Mouse (Mus musculus): ENCODE measurements around the gene Ahdc1. TPM values are rescaled to one million over a fixed set of nuclear protein-coding genes. Genes with fewer than 3 reads are reported as not detected.

The Ahdc1 gene
- total RNA-seq, 2 experiments from 2014 or later: 114 to 116 TPM

DNA sequence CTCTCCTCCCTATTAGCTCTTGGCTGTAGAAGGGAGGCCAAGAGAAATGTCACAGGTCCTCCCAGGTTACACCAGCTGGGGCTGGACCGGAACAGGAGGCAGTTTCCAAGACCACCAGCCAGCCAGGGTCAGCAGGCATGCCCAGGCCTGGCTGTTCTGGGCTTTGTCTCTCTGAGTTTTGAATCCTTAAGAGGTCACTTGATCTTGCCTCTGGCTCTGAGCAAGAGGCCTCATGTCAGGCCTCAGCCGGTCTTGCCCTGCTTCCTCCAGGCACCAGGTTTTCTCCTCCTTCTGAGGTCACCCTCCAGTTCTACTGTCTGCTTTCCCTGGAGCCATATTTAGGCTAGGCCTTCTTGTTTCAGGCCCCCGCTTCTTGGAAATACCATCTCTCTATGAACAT, 59.3 kb downstream of the Ahdc1 start:
- DNase-seq (ENCODE audit: low spot score in 2 of 2): no peak

DNA sequence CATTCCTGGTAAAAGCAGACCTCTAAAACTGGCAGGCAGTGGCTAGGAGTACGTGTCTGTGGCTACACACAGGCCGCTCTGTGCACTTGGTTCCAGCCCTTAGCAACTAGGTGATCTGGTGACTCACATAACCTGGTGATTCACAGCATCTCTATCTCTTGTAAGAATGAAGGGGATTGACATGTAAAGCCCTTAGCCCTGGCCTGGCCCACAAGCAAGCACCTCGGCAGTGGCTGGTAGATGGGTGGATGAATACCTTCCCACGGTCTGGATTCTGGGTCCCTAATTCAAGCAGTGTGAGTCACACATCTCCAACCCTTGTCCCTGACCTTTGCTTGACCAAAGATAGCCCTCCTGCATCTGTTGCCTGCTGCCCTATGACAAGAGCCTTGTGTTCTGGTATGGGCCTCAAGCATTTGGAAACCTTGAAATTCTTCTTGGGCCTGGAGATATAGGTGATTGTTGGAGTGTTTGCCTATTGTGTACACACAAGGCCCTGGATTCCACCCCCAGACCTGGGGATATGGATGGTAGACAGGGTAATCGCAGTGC, 59.8 kb downstream of the Ahdc1 start:
- no peak for DNase-seq (ENCODE audit: low spot score in 2 of 2)

DNA sequence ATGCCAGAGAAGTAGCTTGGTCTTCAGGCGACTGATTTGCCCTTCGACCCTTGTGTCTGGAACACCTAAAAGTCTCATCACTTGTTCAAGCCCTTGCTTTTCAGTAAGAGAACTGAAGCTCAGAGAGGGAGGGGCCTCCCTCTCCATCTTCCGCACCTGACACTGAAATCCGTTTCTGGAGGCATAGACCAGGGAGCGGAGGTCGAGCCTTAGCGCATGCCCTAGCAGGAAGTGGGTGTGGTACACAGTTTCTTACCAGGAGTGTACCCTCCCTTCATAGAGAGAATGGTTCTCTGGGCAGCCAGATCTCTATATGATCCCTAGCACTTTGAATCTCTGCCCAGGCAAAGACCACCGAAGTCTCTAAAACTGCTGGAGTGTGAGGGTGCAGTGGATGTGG, 62.1 kb downstream of the Ahdc1 start:
- DNase-seq (ENCODE audit: low spot score in 2 of 2): no peak

DNA sequence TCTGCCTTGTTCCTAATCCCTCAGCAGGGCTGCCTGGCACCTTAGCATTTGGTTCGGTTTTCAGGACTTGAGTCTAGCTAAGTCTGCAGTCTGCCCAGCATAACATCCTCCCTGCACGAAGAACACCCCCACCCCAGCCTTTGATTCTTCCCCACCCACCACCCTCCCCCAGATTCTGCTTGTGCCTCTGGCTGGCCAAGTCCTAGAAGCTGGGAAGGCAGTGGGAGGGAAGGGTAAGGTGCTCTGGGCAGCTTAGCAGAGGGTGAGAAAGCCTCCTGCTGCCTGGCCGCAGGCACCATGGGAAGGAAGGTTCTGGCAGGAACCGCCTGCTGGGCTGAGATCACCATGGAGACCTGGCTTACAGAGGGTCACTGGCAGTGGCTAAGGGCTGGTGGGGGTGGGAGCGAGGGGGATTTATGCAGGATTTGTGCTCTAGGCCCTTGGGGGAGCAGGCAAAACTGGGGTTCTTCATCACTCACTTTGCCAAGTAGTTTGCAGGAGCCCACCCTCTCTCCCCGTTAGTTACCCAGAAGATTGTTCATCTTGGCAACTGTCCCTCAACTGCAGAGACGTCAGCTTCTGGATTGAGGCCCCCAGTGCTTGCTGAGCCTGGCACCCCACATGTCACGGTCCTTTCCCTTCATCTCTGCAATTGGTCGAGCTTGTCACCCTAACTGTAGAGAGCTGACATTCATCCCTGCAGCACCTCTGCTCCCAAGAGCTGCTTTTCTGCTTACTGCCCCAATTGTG, 63.2 kb downstream of the Ahdc1 start:
- DNase-seq (ENCODE audit: low spot score in 2 of 2): peak in 1 of 2 experiments; percentile 66

DNA sequence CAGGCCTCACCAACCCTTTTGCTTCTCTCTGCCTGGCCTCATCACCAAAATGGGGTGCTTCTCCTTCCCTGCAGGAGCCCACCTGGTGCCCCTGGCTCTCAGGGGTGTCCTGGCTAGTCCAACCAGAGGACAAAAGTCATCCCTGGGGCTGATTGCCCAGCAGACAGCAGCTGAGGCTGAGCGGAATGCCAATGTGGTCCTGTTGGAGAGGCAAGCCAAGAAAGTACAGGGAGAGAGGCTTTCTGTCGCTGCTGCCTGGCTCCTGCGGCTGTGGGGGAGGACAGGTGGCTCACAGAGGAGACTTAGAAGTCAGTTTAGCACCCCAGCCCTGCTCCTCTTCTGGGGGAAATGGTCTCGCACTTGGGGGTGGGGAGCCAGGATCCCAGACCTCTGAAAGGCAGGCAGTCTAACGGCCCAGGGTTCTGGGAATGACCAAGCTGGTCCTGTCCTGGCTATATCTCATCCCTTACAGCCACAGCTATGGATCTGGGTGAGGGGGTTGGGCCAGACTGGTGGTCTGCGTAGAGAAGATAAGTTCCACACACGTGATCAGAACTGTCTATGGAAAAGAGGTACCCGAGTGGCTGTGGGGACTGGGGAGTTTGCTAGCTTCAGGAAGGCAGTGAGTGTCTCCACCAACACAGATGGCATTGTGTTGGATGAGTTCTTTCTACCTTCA, 64.0 kb downstream of the Ahdc1 start:
- DNase-seq (ENCODE audit: low spot score in 2 of 2): no peak

DNA sequence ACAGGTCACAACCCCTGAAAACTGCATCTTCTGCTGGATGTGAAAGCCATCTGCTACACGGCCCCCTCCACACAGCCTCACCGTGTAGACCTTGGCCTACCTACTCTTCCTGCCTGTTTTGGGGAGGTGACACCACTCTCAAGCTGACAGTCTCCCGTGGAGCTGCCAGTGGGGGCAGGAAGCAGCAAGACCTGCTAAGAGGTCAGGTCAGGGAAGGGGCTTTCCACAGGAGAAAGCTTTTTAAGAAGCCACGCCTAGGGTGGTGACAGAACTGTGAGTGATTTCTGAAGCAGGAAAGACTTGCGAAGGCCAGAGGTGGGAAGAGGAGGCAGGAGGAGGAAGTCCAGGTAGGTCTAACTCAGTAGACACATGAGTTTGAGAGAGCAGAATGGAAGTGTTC, 67.9 kb downstream of the Ahdc1 start:
- DNase-seq (ENCODE audit: low spot score in 2 of 2): no peak

DNA sequence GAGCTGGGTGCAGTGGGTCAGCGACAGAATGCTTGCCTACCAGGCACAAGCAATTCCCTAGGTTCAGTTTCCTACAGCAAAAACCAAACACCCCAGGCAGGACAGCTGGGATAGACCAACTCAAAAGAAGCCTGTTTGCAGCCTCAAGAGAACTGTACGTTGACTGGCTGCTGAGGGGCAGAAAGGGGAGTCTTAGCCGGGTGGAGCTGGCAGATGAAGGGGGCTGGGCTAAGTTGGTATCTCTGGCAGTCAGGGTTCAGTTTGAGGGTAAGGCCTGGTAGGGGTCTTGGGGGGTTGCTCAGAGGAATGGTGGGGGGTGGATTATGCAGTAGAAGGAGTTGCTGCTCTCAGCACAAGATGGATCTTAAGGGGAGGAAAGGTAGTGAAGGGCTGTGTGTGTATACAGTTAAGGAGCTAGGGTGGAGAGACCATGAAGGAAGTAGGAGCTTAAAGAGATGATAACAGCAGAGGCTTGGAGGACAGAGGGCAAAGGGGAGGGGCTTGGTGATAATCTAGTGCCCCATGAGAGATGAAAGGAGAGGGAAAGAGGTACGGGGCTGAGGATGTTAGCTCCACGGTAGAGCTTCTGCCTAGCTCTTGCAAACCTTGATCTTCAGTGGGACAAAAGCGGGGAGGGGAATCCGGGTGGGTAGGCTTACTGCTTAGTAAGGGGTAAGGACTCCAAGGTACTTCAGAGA, 68.5 kb downstream of the Ahdc1 start:
- no peak for DNase-seq (ENCODE audit: low spot score in 2 of 2)

DNA sequence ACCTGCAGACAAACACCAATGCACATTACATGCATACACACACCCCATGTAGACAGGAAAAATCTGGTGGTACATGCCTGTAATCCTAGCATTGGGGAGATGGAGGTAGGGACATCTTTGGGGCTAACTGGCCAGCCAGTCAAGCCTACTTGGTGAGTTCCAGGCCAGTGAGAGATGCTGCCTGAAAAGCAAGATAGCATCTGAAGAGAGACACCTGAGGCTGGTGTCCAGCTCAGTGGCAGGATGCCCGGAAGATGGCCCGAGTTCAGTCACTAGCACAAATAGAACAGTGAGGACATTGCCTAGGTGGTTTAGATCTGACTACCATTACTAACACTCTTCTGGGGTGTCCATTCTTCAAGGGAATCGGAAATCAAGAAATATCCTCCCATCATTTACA, 69.8 kb downstream of the Ahdc1 start:
- DNase-seq (ENCODE audit: low spot score in 2 of 2): no peak

DNA sequence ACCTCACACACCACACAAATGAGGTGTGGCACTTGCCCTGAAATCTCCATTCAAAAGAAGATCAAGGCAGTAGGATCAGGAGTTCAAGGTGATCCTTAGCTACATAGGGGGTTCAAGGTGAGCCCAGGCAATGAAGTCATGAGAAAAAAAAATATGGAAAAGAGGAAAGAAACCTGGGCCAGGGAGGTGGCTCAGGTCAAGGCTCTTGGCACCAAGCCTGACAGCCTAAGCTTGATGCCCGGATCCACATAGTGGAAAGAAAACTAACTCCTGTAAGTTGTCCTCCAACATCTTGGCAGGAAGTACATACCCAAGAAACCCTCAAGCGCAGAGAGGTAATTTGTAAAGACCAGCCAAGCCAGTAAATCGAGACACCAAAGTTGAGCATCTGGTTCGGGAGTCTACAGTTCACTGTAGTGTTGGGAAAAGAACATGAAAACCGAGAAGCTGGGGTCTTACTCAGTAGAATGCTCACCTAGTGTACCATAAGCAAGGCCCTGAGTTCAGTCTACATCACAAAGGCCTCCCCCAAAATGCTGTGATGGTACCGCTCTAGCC, 71.2 kb downstream of the Ahdc1 start:
- no peak for DNase-seq (ENCODE audit: low spot score in 2 of 2)

DNA sequence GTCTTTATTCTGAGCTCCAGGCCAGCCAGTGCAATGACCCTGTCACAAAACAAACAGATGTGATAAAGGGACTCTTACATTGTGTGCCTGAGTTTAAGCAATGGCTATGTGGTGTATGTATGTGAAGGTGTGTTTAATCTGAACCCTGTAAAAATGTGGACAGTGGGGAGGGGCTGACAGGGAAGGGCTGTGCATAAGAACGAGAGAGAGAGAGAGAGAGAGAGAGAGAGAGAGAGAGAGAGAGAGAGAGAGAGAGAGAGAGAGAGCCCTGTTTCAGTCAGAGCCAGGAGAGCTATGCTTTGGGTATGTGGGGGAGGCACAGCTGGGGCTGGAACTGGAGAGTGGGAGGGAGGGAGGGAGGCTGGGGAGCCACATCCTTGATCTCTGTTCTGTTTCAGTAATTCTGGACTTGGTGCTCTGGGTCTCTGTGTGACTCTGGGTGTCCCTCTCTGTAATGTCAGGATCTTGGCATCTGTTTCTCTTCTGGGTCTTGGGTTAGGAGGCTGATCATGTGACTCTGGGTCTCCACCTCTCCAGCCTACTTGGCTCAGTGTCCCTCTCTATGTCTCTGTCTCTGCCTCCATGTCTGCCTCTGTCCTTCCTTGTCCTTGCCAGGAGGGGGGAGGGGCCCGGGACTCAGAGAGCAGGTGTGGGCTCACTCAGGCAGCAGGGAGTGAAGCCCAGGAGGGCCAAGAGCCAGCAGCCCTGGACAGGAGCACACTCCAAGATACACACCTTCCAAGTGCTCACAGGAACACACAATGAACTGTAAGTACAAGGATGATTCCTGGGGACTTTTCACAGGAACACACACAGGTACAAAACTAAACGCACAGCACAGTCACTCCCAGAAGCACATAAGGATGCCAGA, 73.2 kb downstream of the Ahdc1 start:
- DNase-seq (ENCODE audit: low spot score in 2 of 2): no peak

DNA sequence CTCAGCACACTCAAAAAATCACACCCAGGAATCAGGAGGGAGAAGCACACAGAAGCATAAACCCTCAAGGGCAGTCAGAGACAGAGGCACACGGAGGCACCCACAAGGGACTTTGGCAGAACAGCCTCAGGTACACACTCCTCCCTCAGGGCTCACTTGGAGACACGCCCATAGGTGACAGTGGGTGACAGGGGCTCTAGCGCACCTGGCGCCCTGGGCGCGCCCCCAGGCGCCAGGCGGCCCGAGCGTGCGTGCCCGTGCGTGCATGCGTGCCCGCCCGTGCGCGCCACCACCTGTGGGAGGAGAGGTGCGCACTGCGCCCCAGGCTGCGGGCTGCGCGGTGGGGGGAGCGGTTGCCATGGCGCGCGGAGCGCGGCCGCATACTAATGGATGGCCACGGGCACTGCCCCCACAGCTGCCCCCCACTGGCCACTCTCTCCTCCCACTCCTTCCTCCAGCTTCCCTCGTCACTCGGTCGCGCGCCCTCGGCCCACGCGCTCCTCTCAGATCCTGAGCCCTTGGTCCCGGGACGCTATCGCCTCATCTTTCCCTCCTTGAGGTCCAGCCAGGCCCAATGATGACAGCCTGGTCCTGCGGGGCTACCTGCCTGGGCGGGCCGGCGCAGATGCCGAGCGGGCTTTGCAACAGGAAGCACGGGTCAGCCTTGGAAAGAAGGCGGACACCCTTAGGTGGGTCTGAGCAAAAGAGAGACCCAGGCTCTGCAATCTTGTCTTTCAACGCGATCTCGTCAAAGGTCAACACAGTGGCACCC, 74.1 kb downstream of the Ahdc1 start:
- peak in 1 of 2 experiments; percentile 60 for DNase-seq (ENCODE audit: low spot score in 2 of 2)

DNA sequence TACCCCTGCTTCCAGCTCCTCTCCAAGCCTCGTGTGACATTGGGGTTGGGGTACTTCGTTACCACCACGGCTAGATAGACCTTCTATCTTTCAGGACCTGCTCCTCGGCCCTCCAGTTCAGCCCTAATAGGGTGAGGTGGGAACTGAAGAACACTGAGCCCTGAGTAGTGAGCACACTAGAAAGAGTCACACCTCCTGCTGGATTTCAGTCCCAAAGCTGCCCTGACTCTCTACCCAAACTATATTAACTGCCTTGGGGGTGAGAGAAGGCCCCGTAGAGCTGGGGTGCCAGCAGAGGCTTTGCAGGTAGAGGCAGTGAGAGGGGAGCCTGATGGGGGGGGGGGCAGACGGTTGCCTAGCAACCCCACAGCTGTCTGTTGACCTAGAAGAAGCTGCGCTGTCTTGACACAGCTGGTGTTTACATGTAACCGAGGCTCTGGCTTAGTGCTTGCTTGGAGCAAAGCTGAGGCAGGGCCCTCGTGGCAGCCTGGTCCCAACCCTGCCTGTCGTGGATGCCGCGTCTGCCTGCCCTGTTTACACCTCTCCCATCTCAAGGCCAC, 74.8 kb downstream of the Ahdc1 start:
- DNase-seq (ENCODE audit: low spot score in 2 of 2): no peak

DNA sequence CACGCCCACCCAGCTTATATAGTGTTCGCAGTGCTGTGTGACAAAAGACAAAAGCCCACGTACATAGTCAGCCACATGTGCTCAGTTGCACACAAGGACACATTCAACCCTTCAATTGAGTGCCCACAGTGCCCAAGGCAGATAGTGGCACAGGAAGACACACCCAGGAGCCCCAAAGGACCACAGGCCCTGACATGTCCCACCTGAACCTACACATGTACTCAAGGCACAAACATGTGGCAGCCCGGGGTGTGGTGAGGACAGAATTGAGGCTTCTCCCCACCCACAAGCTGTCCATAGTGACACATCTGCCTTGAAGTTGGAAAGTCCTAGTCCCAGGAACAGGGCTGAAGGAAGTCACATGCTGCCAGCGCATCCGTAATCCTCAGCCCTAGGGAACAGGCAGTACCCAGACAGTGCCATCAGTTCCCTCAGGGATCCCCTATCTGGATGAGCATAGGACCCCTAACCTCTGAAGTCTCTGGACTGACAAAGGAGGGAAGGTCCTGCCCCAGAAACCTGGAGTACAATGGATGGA, 76.2 kb downstream of the Ahdc1 start:
- no peak for DNase-seq (ENCODE audit: low spot score in 2 of 2)

DNA sequence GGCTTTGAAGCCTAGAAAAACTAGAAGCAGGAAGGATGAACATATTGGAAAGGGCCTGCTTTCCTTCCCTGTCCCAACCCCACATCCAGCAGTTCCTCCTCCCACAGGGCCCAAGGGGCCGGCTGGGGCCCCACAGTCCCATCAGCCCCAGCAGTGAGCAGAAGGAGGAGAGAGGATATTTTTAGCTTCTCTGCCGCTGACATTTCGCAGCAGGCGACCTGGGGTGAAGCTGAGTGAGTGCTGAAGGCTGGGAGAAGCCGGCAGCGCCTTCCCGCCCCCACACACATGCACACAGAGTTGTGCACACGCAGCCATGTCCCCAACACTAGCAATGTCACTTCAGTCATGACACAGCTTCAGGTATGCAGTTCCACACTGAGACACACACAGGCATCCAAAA, 76.8 kb downstream of the Ahdc1 start:
- no peak for DNase-seq (ENCODE audit: low spot score in 2 of 2)

DNA sequence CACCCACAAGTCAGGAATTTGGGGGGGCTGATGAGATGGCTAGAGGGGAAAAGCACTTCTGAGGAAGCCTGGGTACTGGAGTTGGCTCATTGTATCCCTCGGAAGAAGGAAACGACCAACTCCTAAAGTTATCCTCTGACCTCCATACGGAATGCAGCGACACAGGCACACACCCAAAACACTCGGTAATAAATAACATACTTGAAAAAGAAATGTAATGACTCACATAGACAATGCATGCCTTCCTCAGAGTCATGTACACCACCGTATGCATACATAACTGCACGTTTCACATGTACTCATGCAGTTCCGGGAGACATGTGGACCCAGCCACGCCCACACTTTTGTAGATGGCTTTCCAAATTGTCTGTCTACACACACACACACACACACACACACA, 78.3 kb downstream of the Ahdc1 start:
- DNase-seq (ENCODE audit: low spot score in 2 of 2): no peak

DNA sequence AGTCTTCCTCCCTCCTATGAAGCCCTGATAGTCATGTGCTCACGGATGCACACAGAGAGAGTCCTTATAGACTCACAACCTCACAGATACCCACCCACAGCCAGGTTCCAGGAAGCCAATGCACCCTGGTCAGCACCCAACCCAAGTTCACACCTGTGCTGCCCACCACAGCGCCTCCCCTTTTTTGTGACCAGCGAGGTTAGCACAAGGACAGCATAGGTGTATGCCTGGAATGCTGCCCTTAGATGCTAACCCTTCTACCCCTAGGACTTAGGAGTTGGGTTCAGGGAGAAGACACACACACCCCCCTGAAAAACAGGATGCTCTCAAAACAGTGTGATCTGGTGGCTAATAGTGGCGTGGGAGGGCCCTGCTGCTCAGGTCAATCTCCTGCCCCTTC, 78.7 kb downstream of the Ahdc1 start:
- no peak for DNase-seq (ENCODE audit: low spot score in 2 of 2)

DNA sequence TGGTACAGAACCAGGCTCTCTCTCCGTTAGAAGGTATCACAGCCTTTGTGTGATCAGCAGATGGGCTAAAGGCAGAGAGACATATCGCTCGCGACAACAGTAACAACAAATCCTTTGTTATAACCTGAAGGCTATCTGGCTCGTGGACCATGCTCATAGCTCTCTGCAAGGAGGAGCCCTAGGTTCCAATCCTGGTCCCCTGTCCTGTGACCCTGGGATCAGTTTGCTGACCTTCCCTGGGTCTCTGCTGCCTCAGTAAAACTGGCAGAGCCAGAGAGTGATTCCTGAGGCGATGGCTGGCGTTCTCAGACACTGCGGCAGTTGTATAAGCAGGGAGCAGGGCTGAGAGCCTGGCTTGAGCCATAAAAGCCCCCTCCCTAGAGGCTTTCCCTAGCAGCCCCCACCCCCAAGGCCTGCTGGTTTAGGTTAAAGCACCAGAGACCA, 79.2 kb downstream of the Ahdc1 start:
- no peak for DNase-seq (ENCODE audit: low spot score in 2 of 2)

DNA sequence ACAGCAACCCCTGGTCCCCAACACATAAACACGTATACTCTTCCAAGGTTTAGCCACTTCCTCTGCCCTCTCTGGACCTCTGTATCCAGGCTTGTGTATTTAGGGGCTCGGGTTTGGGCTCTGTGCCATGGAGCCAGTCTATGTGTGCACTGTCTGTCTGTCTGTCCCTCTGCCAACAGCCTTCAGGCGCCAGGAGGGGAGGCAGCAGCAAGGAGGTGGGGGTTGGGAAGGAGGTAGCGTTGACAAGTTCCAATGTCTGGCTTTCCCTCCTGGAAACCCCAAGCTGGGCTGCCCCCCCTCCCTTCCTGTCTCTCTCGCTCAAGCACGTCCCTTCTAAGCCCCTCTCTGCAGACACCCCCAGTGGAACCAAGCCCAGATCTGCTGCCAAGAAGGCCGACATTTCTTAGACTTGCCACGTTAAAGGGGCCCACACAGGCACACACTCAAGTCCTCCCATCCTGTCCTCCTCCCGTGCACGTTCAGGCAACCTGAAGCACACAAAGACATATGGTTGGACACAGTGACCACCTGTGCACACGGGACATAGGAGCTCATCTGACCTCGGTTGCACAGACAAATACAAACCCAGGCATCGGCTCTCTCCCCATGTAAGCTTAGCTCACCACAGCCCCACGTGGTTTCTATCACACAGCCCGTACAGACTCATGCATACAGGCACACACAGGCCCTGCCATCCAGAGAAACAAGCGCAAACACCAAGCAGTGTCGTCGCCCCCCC, 79.8 kb downstream of the Ahdc1 start:
- no peak for DNase-seq (ENCODE audit: low spot score in 2 of 2)

DNA sequence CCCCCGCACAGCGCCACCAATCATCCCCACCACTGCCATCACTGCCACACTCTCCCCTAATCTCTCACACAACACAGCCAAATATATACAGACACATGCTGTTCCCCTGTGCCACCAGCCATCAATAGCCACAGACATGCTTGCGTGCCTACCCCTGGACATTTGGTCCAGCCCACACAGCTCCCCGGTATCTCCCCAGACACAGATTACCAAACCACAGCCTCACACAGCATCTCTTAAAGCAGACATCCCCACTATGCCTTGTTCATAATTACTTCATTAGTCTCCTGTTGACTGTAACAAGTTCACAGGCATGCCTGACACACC, 80.4 kb downstream of the Ahdc1 start:
- no peak for DNase-seq (ENCODE audit: low spot score in 2 of 2)
